Mouse (Mus musculus) skeletal muscle tissue, adult 2 months (tissue): ENCODE measurements around the gene Ndufa11.

Experiments used
- DNase-seq: peaks from one replicate; pipeline ENCODE4 v3.0.0-alpha.2; 2012; ENCODE audit warnings: low read depth, low spot score

Gene Ndufa11

DNA sequence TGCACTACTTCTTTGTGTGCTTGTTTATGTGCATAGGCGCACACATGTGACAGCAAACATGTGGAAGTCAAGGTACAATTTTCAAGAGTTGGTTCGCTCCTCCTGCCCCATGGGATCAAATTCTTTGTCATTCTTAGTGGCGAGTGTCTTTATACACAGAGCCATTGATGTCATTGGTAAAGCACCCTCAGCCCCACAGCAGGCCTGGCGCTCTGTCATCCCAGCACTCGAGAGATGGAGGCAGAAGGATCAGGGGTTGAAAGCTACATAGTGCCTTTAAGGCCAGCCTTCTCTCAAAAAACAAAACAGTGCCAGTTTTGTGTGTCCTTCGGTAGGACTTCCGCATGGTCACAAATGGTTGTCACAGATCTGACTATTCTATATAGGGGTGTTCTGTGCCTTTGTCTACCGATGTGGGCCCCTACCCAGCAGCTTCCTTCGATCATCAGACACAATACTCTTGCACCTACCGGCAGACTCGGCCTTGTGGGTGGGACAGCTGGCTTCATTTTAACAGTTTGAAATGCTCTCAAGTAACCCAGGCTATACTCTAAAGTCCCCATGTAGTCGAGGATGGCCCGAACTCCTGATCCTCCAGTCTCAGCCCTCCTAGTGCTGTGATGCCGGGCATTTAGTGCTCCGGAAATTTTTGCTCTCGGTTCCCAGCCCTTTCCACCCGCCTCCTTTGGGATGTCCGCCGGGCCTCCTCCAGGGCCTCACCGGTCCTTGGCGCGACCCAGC lies 1.5 kb upstream of the Ndufa11 start:
- no peak for DNase-seq

DNA sequence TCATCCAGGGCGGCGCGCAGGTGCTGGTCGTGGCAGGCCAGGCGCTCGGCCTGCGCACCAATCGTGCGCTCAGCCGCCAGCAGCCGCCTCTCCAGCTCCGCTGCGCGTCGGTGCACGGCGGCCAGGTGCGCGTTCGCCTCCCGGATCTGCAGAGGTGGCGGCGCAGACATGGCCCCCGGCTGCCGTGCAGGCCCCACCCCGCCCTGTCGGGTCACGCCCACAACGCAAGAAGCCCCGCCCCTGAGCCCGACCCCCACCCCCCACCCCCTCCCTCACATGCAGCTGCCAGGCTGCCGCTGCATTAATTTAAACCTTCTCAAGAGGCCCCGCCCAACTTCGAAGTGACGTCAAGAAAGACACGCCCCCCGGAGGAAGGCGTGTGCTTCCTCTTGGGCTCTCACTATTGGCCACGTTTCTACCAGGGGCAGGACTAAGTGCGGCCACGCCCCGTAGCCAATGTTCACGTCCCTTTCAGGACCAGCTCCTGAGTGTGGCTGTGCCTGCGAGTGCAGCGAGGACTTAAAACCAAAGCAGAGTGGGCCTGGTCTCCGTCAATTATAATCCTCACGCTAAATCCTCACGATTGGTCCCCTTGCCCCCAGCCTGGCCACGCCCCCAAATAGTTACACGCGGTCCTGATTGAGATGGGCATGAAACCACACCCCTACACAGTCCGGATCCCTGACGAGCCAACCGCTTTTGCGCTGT lies 758 bp upstream of the Ndufa11 start:
- DNase-seq: peak; percentile 99

DNA sequence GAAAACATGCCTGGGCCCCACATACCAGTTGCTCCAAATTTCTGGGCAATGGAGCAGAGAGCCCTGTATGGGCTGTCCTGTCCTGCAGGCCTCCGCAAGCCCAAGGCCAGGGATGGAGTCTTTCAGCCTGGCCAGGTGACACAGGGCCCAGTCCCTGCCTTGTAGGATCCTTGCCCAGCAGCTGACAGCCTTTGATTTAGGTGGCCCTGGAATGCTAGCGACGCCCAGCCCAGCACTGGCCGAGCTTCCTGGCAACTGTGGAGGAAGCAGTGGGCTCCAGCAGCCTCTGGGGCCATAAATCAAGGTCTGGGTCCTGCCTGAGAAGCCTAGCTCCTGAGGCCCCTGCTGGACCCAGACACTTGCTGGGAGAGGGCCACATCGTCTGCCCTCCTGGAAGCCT lies 4.9 kb downstream of the Ndufa11 start:
- peak; percentile 70 for DNase-seq

DNA sequence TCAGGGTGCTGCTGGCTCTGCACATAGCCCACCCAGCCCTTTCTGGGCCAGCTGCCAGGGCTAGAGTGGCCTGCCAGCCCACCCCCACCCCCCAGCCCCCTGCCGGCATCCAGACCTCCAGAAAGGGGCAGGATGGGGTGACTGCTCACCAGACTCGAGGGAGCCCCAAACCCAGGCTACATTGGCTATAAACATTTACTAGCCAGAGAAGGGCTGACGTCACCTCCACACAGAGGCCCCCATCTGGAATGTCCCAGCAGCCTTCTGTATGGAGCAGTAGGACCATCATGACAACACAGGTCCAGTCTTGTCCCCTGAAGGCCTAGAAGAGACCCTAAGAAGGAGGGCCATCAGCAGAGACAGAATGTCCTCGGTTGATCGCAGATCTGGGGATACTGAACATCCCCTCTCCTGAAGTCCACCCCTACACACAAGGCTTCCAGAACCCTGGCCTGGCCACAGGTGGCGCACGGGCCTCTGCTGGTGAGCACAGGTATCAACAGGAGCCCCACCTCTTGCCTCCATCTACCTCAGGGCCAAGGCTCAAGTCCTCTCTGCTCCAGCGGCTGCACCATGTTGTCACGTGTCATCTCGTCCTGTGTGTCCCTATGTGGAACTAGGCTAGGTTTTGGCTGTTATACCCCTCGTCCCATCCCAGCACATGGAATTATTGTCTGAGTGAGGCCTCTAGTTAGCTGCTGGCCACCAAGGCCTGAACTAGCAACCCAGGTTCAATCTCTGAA lies 6.0 kb downstream of the Ndufa11 start:
- no peak for DNase-seq

GRCm38 (mm10) chr17:56727029-56727649 lies 9.6 kb downstream of the Ndufa11 start:
- DNase-seq: no peak

GRCm38 (mm10) chr17:56727659-56728058 lies 10.1 kb downstream of the Ndufa11 start:
- no peak for DNase-seq

- DNase-seq: no peak
Measured at GRCm38 (mm10) chr17:56728117-56728516, 10.6 kb downstream of the Ndufa11 start.

DNA sequence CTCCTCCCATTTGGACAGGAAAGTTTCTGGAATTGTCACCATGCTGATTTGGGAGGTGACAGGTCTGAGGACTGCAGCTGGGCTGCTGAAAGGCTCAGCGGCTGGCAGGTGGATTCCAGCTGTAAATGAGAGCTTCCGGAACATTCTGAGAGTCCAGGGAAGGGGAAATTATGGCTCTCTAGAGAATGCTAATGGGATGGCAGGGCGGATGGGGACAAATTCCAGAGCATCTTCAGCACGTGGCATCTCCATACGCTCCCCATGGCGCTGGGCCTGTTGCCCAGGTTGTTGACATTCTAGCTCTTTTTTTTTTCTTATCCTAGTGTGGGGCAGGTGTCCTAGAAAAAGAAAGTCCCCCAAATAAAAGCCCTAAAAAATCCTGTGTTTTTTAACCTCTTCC lies 11.6 kb downstream of the Ndufa11 start:
- DNase-seq: no peak

DNA sequence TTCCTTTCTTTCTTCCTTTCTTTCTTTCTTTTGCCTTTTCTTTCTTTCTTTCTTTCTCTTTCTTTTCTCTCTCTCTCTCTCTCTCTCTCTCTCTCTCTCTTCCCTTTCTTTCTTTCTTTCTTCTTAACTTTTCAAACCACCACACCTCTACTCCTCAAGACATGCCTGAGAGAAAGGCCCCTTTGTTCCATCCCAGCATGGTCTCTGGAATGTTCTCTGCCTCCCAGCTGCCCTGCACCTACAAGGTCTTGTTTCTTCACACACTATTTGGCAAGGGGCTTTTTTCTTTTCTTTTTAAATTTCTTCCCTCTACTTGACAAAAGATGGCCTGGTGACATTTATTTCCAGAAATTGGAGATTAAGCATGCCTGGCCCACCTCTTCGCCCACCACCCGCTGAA lies 12.1 kb downstream of the Ndufa11 start:
- DNase-seq: no peak

DNA sequence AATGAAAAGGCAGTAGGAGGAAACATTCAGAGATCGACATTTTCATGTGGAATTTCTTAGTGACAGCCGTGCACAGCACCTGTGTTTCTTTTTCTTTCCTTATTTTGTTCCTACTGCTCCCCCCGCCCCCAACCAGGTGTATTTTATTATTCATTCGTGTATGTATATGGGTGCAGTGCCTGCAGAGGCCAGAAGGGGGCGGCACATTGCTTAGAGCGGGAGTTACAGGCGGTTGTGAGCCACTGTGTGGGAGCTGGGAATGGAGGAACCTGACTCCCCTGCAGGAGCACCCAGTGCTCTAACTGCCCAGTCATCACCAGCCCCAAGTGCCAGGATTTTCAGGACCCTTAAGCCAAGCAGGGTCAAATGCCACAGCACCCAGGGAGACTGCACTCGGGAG lies 19.0 kb downstream of the Ndufa11 start:
- no peak for DNase-seq

DNA sequence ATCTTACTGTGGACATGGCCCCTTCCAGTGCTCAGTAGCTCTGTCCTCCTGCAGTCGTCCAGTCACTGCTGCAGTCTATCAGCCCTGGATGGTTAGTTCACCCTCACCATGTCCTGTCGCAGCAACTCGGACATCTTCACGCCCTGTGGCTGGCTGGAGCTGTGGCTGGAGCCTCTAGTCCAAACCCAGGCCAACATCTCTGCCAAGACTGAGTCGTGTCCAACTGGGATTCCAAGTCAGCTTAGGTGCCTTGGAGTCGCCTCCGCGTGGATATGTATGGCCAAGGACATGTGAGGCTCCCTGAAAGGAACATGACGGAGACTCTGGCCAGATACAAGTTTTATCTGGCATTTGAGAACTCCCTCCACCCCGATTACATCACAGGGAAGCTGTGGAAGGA lies 20.7 kb downstream of the Ndufa11 start:
- no peak for DNase-seq

GRCm38 (mm10) chr17:56740118-56740787 lies 22.7 kb downstream of the Ndufa11 start:
- DNase-seq: no peak

- DNase-seq: no peak
Measured at GRCm38 (mm10) chr17:56740788-56741160, 23.2 kb downstream of the Ndufa11 start.

- DNase-seq: no peak
Measured at GRCm38 (mm10) chr17:56744173-56744572, 26.6 kb downstream of the Ndufa11 start.

DNA sequence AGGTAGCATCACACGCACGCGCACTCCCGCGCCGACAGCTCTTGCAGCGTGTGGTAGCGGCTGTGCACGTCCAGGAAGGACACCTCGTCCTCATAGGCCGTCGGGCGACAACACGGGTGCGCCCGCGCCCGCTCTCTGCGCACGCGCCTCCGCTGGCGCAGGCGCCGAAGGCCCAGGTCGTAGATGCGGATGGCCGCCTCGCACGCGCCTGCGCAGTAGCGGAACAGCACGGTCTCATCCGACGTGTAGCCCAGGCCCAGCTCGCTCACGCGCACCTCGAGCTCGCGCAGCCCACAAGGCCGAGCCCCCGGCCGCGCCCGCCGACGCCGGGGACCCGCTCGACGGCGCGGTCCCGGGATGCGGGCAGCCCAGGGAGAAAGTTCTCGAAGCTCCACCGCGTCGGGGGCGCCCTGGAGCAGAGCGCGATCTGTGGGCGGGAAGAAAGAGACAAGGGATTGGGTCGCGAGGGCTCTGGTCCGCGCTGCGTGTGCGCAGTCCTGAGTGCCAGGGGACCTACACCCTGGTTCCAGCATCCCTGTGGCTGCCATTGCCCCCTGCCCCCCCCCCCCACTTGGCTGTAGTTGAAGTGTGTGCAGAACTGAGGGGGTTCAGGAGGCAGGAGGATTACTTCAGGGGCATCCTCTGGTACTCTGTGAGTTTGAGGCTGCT lies 34.0 kb downstream of the Ndufa11 start:
- DNase-seq: no peak

GRCm38 (mm10) chr17:56753452-56753851 lies 35.9 kb downstream of the Ndufa11 start:
- DNase-seq: no peak

GRCm38 (mm10) chr17:56754271-56755185 lies 37.0 kb downstream of the Ndufa11 start:
- DNase-seq: no peak

GRCm38 (mm10) chr17:56756703-56757399 lies 39.3 kb downstream of the Ndufa11 start:
- no peak for DNase-seq

- peak; percentile 53 for DNase-seq
Measured at GRCm38 (mm10) chr17:56757416-56758123, 40.0 kb downstream of the Ndufa11 start, which contains the start of gene Nrtn. TSS of gene Nrtn (minus strand) at chr17:56757530.
